Mouse (Mus musculus) small intestine, adult 2 months (tissue): Measurements from ENCODE around the gene Olfr631.

Experiments
- CTCF ChIP-seq: fragments of 200-500 bp; IDR thresholded peaks from 2 replicates; pipeline ENCODE4 v1.5.1; 2012; ENCODE audit warnings: low read depth, mild to moderate bottlenecking, control low read depth, inconsistent platforms, low read length, moderate library complexity, mixed read lengths; ENCODE audit not compliant: insufficient replicate concordance, insufficient read length; ENCODE audit errors: extremely low read depth
- POLR2A ChIP-seq: fragments of 200-500 bp; IDR thresholded peaks from 2 replicates; pipeline ENCODE4 v1.6.1; 2012; ENCODE audit warnings: low read depth, mild to moderate bottlenecking, control low read depth, inconsistent platforms, low read length, moderate library complexity

- TF ChIP-seq CTCF: no peak
- no peak for TF ChIP-seq POLR2A
Measured at GRCm38 (mm10) chr7:103934264-103934663, 5.6 kb downstream of the Olfr631 start, which contains the start of gene Olfr632.
